Mouse (Mus musculus) erythroid progenitor cell, adult 5-6 weeks (primary cell): ENCODE data around the gene Arrdc4. TPM values are rescaled to one million over a fixed set of nuclear protein-coding genes. Genes with fewer than 3 reads are reported as not detected.

Source experiments
- ATAC-seq: replicated peaks from 2 replicates; pipeline ENCODE4 v1.8.0; 2016; ENCODE audit warnings: moderate number of reproducible peaks, mild to moderate bottlenecking, moderate TSS enrichment, inconsistent platforms; ENCODE audit not compliant: poor library complexity, low FRiP score, severe bottlenecking
- total RNA-seq, 2 experiments: library from RNA; stranded (forward) in 1 of 2; stranded (reverse) in 1 of 2; fragments of 150-400 nt in 1 of 2; fragments of 186-747, 209-891 nt in 1 of 2; gene quantifications; 2 replicates each; pipeline versions ENCODE4 v1.2.3 to v1.2.4; 2015 to 2017; ENCODE audit warnings: low replicate concordance in 2 of 2

The Arrdc4 gene
- total RNA-seq, 2 experiments from 2014 or later: 2.5 to 2.9 TPM

DNA sequence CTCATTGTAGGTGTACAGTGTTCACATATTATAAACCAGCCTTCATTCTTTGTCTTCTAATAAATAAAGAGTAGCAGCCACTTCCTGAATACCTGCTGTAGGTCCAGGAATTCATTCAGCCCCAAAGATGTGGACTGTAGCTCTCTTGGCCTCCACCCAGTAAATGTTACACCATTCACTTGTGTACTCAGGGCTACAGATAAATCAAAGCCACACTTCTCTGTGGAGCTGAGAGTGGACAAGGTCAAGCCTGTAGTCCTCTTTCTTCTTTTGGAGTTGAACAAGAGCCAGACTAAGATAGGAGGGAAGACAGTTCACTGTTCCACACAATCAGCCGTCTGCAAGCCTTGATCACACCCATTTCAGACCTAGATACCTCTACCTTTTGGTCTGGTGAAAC lies 36.1 kb downstream of the Arrdc4 start:
- ATAC-seq: no peak

GRCm38 (mm10) chr7:68712425-68712824 lies 36.6 kb downstream of the Arrdc4 start:
- ATAC-seq: no peak

DNA sequence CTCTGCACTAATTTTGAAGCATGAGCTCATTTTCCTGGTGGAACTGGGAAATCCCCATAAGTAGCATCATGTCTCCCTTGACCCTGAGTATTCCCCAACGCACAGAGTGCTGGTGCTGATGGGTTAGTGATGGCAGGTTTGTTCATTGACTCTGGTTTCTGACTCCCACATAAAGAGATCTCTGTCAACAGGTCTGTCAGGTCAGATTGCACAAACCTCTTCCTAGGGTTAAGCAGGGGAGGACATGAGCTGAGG lies 39.8 kb downstream of the Arrdc4 start:
- no peak for ATAC-seq

DNA sequence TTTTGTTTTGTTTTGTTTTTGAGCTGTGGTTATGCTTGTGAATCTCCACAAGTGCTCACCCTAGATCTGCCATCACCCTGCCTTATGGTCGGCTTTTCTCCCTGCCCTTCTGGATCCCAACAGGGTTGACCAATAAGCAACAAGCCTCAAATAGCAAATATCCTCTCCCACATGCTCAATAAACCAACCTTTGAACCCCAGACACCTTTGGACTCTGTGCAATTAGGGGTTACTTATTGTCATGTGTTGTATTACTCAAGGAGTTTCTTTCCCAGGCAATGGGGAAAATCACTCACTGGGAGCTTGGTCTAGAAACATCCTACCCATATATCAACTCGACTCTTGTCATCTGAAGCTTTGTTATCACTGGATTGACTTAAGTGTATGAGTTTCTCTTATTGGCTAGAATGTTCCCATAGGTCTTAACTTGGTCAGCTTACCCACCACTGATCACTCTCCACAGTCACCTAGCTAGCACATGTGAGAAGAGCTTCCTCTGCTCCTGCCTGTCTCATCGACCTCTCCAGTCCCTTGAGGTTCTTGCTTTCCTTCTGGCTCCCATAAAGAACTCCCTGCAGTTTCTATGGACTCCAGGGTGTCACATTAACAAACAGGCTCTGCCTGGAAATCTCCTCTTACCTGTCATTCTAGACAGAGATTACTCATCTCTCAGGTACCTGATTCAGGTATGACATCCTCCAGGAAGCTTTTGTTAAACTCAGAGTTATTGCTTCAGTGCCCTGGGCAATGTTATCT lies 40.3 kb downstream of the Arrdc4 start:
- no peak for ATAC-seq

GRCm38 (mm10) chr7:68705162-68705561 lies 43.9 kb downstream of the Arrdc4 start:
- ATAC-seq: no peak

GRCm38 (mm10) chr7:68697313-68697712 lies 51.7 kb downstream of the Arrdc4 start:
- no peak for ATAC-seq

- no peak for ATAC-seq
Measured at GRCm38 (mm10) chr7:68696908-68697307, 52.1 kb downstream of the Arrdc4 start.

DNA sequence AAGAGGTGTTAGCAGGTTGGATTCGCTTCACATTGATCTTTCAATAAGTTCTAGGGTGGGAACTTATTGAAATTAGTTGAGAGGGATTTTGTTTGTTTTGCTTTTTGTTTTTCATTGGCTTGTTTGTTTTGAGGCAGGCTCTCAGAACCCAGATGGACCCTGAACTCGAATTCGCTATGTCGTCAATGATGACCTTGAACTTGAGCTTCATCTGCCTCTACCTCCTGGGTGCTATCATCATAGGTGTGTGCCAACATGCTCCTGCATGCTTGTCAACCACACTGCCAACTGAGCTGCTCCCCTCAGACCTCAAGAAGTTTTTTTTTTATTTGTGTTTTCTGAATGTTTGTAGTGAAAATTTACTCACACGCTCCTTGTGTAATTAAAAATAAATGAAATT lies 52.6 kb downstream of the Arrdc4 start:
- ATAC-seq: no peak

DNA sequence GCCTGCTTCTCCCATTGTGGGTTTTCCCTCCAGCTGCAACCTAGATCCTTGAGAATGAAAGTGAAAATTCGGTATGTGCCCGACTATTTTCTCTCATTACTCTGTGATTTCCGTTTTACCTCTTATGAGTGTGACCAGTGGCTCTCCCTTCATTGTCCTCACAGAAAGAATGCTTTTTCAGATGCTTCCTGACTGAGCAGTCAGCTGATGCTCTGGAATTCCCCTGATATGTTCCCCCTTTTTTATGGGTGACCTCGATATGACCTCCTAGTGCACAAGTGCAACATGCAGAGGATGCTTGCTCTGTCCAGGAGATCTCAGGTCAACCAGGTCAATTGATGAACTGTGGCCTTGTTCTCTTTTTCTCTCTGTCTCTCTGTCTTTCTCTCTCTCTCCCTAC lies 56.3 kb downstream of the Arrdc4 start:
- no peak for ATAC-seq

GRCm38 (mm10) chr7:68691454-68691853 lies 57.6 kb downstream of the Arrdc4 start:
- ATAC-seq: no peak

GRCm38 (mm10) chr7:68687140-68687611 lies 61.9 kb downstream of the Arrdc4 start:
- ATAC-seq: no peak
